Mouse (Mus musculus) midbrain, embryonic 15.5 days (tissue): ENCODE measurements around the gene Pik3ap1. TPM values are rescaled to one million over a fixed set of nuclear protein-coding genes. Genes with fewer than 3 reads are reported as not detected.

Source experiments
- ATAC-seq: fragments of 200-750 bp; cut with Nextera tagmentation; replicated peaks from 2 replicates; pipeline ENCODE4 v1.8.0; 2017; ENCODE audit warnings: moderate TSS enrichment
- H3K27ac ChIP-seq: fragments of 300-500 bp; sonication (generic); 2 replicates; pipeline ENCODE4 v1.5.1; 2015; ENCODE audit warnings: mild to moderate bottlenecking, inconsistent platforms
- H3K27me3 ChIP-seq: fragments of 300-500 bp; sonication (generic); replicated peaks from 2 replicates; pipeline ENCODE4 v1.6.1; 2015; ENCODE audit warnings: inconsistent platforms
- H3K36me3 ChIP-seq: fragments of 300-500 bp; sonication (generic); replicated peaks from 2 replicates; pipeline ENCODE4 v1.6.1; 2015; ENCODE audit warnings: inconsistent platforms
- H3K4me1 ChIP-seq: fragments of 300-500 bp; sonication (generic); 2 replicates; pipeline ENCODE4 v1.6.1; 2015; ENCODE audit warnings: inconsistent platforms
- H3K4me2 ChIP-seq: fragments of 300-500 bp; sonication (generic); 2 replicates; pipeline ENCODE4 v1.6.1; 2015; ENCODE audit warnings: inconsistent platforms, mild to moderate bottlenecking, moderate library complexity
- H3K4me3 ChIP-seq: fragments of 300-500 bp; sonication (generic); 2 replicates; pipeline ENCODE4 v1.5.1; 2015; ENCODE audit warnings: mild to moderate bottlenecking, inconsistent platforms
- H3K9ac ChIP-seq: fragments of 300-500 bp; sonication (generic); 2 replicates; pipeline ENCODE4 v1.6.1; 2015; ENCODE audit warnings: mild to moderate bottlenecking, inconsistent platforms
- H3K9me3 ChIP-seq: fragments of 300-500 bp; sonication (generic); 2 replicates; pipeline ENCODE4 v1.6.1; 2016; ENCODE audit warnings: inconsistent platforms
- WGBS: fragments of 180-500 bp; shearing (Covaris S2); methylation state at CpG from one replicate; pipeline ENCODE4 v1.1.7; 2015; ENCODE audit warnings: mixed read lengths; 5-methylcytosine and 5-hydroxymethylcytosine counted together
- polyA plus RNA-seq: library from polyadenylated mRNA; unstranded; fragments of >200 nt; fragmentation: Nextera tagmentation; extraction: Ambion mirVana; gene quantifications from 2 replicates; pipeline ENCODE4 v1.2.1, GENCODE M21; 2015

Gene Pik3ap1
- polyA plus RNA-seq, 1 experiment from 2014 or later = 2.4 TPM

- Histone ChIP-seq H3K4me1 (peaks cover 5% of the 10 kb centered on the region; the same call in 1 of the 2 replicates), H3K27ac (no peak overlapping the region), H3K36me3 (no peaks in the 10 kb centered on the region), H3K9ac (no peak overlapping the region), H3K27me3 (no peaks in the 10 kb centered on the region), H3K4me2 (no peak overlapping the region), H3K9me3 (no peaks in the 10 kb centered on the region), H3K4me3 (no peak overlapping the region)
- ATAC-seq = no peak
- WGBS = 83% methylated on average over 6 of the region's 6 CpGs
Measured at GRCm38 (mm10) chr19:41342592-41343090, 42.3 kb downstream of the Pik3ap1 start.

- H3K9me3 ChIP-seq = no peaks in the 10 kb centered on the region
- WGBS = 68% methylated on average over 5 of the region's 5 CpGs
- no peak overlapping the region for H3K27ac ChIP-seq
- no peaks in the 10 kb centered on the region for H3K36me3 ChIP-seq
- ATAC-seq = no peak
- no peak overlapping the region for H3K9ac ChIP-seq
- H3K4me2 ChIP-seq = no peak overlapping the region
- no peaks in the 10 kb centered on the region for H3K27me3 ChIP-seq
- H3K4me1 ChIP-seq = peaks cover 5% of the 10 kb centered on the region; the same call in 1 of the 2 replicates
- no peak overlapping the region for H3K4me3 ChIP-seq
Measured at GRCm38 (mm10) chr19:41341677-41342076, 43.2 kb downstream of the Pik3ap1 start.

- WGBS = 80% methylated on average over 21 of the region's 21 CpGs
- no peak overlapping the region for H3K4me3 ChIP-seq
- no peak overlapping the region for H3K4me2 ChIP-seq
- H3K27me3 ChIP-seq = no peaks in the 10 kb centered on the region
- no peaks in the 10 kb centered on the region for H3K36me3 ChIP-seq
- H3K9me3 ChIP-seq = no peaks in the 10 kb centered on the region
- H3K4me1 ChIP-seq = no peaks in the 10 kb centered on the region
- H3K9ac ChIP-seq = no peak overlapping the region
- no peak for ATAC-seq
- H3K27ac ChIP-seq = no peak overlapping the region
Measured at GRCm38 (mm10) chr19:41339020-41339836, 45.7 kb downstream of the Pik3ap1 start.

- no peak overlapping the region for H3K4me2 ChIP-seq
- H3K4me1 ChIP-seq = no peaks in the 10 kb centered on the region
- H3K9ac ChIP-seq = no peak overlapping the region
- H3K27ac ChIP-seq = no peak overlapping the region
- H3K9me3 ChIP-seq = no peaks in the 10 kb centered on the region
- ATAC-seq = no peak
- H3K27me3 ChIP-seq = no peaks in the 10 kb centered on the region
- H3K36me3 ChIP-seq = no peaks in the 10 kb centered on the region
- WGBS = 77% methylated on average over 6 of the region's 6 CpGs
- no peak overlapping the region for H3K4me3 ChIP-seq
Measured at GRCm38 (mm10) chr19:41338379-41338778, 46.5 kb downstream of the Pik3ap1 start.

- no peaks in the 10 kb centered on the region for H3K4me1 ChIP-seq
- H3K27ac ChIP-seq = no peak overlapping the region
- no peak overlapping the region for H3K9ac ChIP-seq
- H3K9me3 ChIP-seq = no peaks in the 10 kb centered on the region
- no peaks in the 10 kb centered on the region for H3K36me3 ChIP-seq
- no peaks in the 10 kb centered on the region for H3K27me3 ChIP-seq
- no peak for ATAC-seq
- H3K4me2 ChIP-seq = no peak overlapping the region
- no peak overlapping the region for H3K4me3 ChIP-seq
- 93% methylated on average over 3 of the region's 3 CpGs for WGBS
Measured at GRCm38 (mm10) chr19:41335721-41336120, 49.2 kb downstream of the Pik3ap1 start.

- Histone ChIP-seq H3K4me2 (no peak overlapping the region), H3K36me3 (no peaks in the 10 kb centered on the region), H3K4me1 (no peaks in the 10 kb centered on the region), H3K27me3 (no peaks in the 10 kb centered on the region), H3K9ac (no peak overlapping the region), H3K27ac (no peak overlapping the region), H3K4me3 (no peak overlapping the region), H3K9me3 (no peaks in the 10 kb centered on the region)
- WGBS = 84% methylated on average over 8 of the region's 8 CpGs
- ATAC-seq = no peak
Measured at GRCm38 (mm10) chr19:41332986-41333385, 51.9 kb downstream of the Pik3ap1 start.

- no peaks in the 10 kb centered on the region for H3K27me3 ChIP-seq
- H3K4me3 ChIP-seq = no peak overlapping the region
- no peak overlapping the region for H3K4me2 ChIP-seq
- no peak for ATAC-seq
- no peaks in the 10 kb centered on the region for H3K9me3 ChIP-seq
- WGBS = 92% methylated on average over 12 of the region's 12 CpGs
- H3K27ac ChIP-seq = no peak overlapping the region
- no peaks in the 10 kb centered on the region for H3K4me1 ChIP-seq
- H3K9ac ChIP-seq = no peak overlapping the region
- no peaks in the 10 kb centered on the region for H3K36me3 ChIP-seq
Measured at GRCm38 (mm10) chr19:41332228-41332627, 52.7 kb downstream of the Pik3ap1 start.

GRCm38 (mm10) chr19:41330401-41330800 is 54.5 kb downstream of the Pik3ap1 start:
- H3K4me2 ChIP-seq = no peak overlapping the region
- no peaks in the 10 kb centered on the region for H3K27me3 ChIP-seq
- H3K27ac ChIP-seq = no peak overlapping the region
- WGBS = 54% methylated on average over 7 of the region's 7 CpGs
- H3K9me3 ChIP-seq = no peaks in the 10 kb centered on the region
- no peaks in the 10 kb centered on the region for H3K4me1 ChIP-seq
- no peaks in the 10 kb centered on the region for H3K36me3 ChIP-seq
- no peak for ATAC-seq
- no peak overlapping the region for H3K4me3 ChIP-seq
- no peak overlapping the region for H3K9ac ChIP-seq

GRCm38 (mm10) chr19:41329961-41330360 is 54.9 kb downstream of the Pik3ap1 start:
- 94% methylated on average over 7 of the region's 7 CpGs for WGBS
- Histone ChIP-seq H3K36me3 (no peaks in the 10 kb centered on the region), H3K9me3 (no peaks in the 10 kb centered on the region), H3K27ac (no peak overlapping the region), H3K4me1 (no peaks in the 10 kb centered on the region), H3K9ac (no peak overlapping the region), H3K4me3 (no peak overlapping the region), H3K4me2 (no peak overlapping the region), H3K27me3 (no peaks in the 10 kb centered on the region)
- no peak for ATAC-seq

- H3K27me3 ChIP-seq = no peaks in the 10 kb centered on the region
- no peaks in the 10 kb centered on the region for H3K4me1 ChIP-seq
- no peak overlapping the region for H3K4me3 ChIP-seq
- H3K4me2 ChIP-seq = no peak overlapping the region
- WGBS = 66% methylated on average over 9 of the region's 9 CpGs
- H3K9me3 ChIP-seq = no peaks in the 10 kb centered on the region
- H3K27ac ChIP-seq = no peak overlapping the region
- H3K9ac ChIP-seq = no peak overlapping the region
- H3K36me3 ChIP-seq = no peaks in the 10 kb centered on the region
- no peak for ATAC-seq
Measured at GRCm38 (mm10) chr19:41328743-41329142, 56.2 kb downstream of the Pik3ap1 start.

- no peak overlapping the region for H3K9ac ChIP-seq
- no peaks in the 10 kb centered on the region for H3K4me1 ChIP-seq
- H3K27ac ChIP-seq = no peak overlapping the region
- no peaks in the 10 kb centered on the region for H3K9me3 ChIP-seq
- H3K36me3 ChIP-seq = no peaks in the 10 kb centered on the region
- no peak for ATAC-seq
- H3K4me2 ChIP-seq = no peak overlapping the region
- no peaks in the 10 kb centered on the region for H3K27me3 ChIP-seq
- no peak overlapping the region for H3K4me3 ChIP-seq
Measured at GRCm38 (mm10) chr19:41323813-41324212, 61.1 kb downstream of the Pik3ap1 start.

GRCm38 (mm10) chr19:41323125-41323524 is 61.8 kb downstream of the Pik3ap1 start:
- no peak overlapping the region for H3K4me3 ChIP-seq

GRCm38 (mm10) chr19:41321149-41321548 is 63.8 kb downstream of the Pik3ap1 start:
- Histone ChIP-seq H3K36me3 (no peaks in the 10 kb centered on the region), H3K4me2 (no peak overlapping the region), H3K9ac (no peak overlapping the region), H3K4me3 (no peak overlapping the region), H3K9me3 (no peaks in the 10 kb centered on the region), H3K4me1 (peaks cover 4% of the 10 kb centered on the region), H3K27me3 (no peaks in the 10 kb centered on the region), H3K27ac (no peak overlapping the region)
- no peak for ATAC-seq
- 82% methylated on average over 4 of the region's 4 CpGs for WGBS

More at GRCm38 (mm10) chr19:41323125-41323524, 61.8 kb downstream of the Pik3ap1 start:
- H3K9ac ChIP-seq = no peak overlapping the region
- no peak overlapping the region for H3K27ac ChIP-seq
- no peaks in the 10 kb centered on the region for H3K27me3 ChIP-seq
- 85% methylated on average over 4 of the region's 4 CpGs for WGBS
- ATAC-seq = no peak
- no peaks in the 10 kb centered on the region for H3K4me1 ChIP-seq
- H3K36me3 ChIP-seq = no peaks in the 10 kb centered on the region
- no peak overlapping the region for H3K4me2 ChIP-seq
- H3K9me3 ChIP-seq = no peaks in the 10 kb centered on the region
